Mouse (Mus musculus): ENCODE results near the gene Pard3b.

DNA sequence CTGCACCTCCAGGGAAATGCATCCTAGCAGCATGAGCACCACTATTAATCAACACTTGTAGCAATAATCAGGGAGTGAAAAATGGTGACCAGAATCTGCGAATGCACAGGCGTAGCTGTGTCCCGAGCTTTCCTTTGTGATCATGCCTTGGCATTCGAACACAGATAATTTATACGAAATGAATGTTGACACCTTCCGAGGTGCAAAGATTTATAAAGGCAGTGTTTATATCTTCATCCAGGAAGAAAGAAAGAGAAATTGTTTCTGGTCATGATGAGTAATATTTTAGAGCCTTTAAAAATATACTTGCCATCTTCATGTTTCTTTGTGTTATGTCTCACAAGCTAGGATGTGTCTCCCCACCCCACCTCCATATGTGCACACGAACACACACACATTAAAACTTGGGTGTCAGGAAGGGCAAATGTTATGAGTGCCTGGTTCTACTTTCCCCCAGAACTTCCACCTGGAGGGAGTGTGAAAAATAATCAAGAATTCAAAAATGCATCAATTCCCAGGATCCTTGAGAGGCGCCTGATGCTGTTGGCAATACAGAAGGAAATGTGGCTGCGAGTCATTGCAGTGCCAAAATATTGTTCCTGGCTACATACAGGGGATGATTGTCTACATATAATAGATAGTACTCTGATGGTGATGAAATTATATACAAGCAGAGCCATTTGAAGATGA lies 926.6 kb downstream of the Pard3b start:
- TF ChIP-seq CTCF (IDR thresholded peaks at IDR 0.05; ENCODE audit: borderline replicate concordance, control insufficient read depth, extremely low read depth, insufficient read depth, low read length, poor library complexity) = no peak
- TF ChIP-seq POLR2A (IDR thresholded peaks at IDR 0.05; ENCODE audit: control insufficient read depth, extremely low read depth, insufficient read depth, low read length, poor library complexity) = no peak

All from thymus, adult 2 months (tissue).